Mouse (Mus musculus) E14TG2a.4 (cell line): ENCODE results near the gene Hspbap1.

Experiments
- CTCF ChIP-seq: conservative IDR thresholded peaks from 2 replicates; pipeline ENCODE4 v1.5.1; 2014; ENCODE audit warnings: low read length
- NANOG ChIP-seq: IDR thresholded peaks from 2 replicates; pipeline ENCODE4 v1.6.1; 2014; ENCODE audit warnings: borderline replicate concordance, low read length, mixed read lengths
- POU5F1 ChIP-seq: IDR thresholded peaks from 2 replicates; pipeline ENCODE4 v1.6.1; 2014; ENCODE audit warnings: low read length, borderline replicate concordance

DNA sequence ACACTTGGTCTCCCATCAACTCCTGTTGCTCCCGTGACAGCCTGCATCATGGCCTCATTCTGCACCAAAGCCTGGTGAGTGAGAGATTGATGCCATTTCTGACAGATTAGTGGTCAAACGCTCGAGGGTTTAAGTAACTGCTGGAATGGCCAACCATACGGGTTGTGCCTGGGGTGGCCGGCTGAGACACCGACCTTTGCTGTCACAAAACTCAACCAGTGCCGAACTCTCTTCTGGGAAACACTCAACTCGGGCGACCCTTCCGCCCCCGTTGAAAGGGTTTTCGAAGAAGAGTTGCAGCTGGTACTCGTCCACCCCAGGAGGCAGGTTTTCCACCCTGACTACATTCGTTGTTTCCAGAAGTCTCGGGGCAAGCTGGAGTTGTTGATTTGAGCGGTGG is 90.1 kb downstream of the Hspbap1 start:
- TF ChIP-seq CTCF = no peak
- TF ChIP-seq POU5F1 = no peak
- TF ChIP-seq NANOG = no peak
